Mouse (Mus musculus) ES-E14 (cell line): ENCODE measurements at regions not wholly inside any gene's neighbourhood (a gene's known extent, or its start where the extent isn't known, plus 50 kb on each side); places are given as distances from the start of the nearest gene placed in this dataset.

Experiments
- DNase-seq: peaks from one replicate; pipeline ENCODE4 v3.0.0-alpha.2; 2013; ENCODE audit warnings: low read depth, low spot score
- H3K27ac ChIP-seq: 2 replicates; pipeline ENCODE4 v1.5.1; 2012; ENCODE audit warnings: low read depth, mild to moderate bottlenecking, low read length, moderate library complexity, mixed read lengths; ENCODE audit not compliant: poor library complexity, insufficient read depth, severe bottlenecking
- H3K36me3 ChIP-seq: 2 replicates; pipeline ENCODE4 v1.6.1; 2012; ENCODE audit warnings: mild to moderate bottlenecking, low read length, moderate library complexity, mixed read lengths; ENCODE audit not compliant: control insufficient read depth, poor library complexity, insufficient read depth, severe bottlenecking
- H3K4me1 ChIP-seq, 2 experiments: fragments of 150-350 bp in 1 of 2; sonication (generic) in 1 of 2; 2 replicates each; pipeline ENCODE4 v1.6.1; 2012; ENCODE audit warnings: low read length in 2 of 2, mild to moderate bottlenecking in 1 of 2, mixed read lengths in 1 of 2; ENCODE audit not compliant: control insufficient read depth in 2 of 2, insufficient read depth in 2 of 2, poor library complexity in 1 of 2
- H3K4me3 ChIP-seq, 2 experiments: fragments of 150-350 bp in 1 of 2; sonication (generic) in 1 of 2; 2 replicates each; pipeline ENCODE4 v1.5.1; 2012; ENCODE audit warnings: low read length in 2 of 2, low read depth in 1 of 2, mild to moderate bottlenecking in 1 of 2, mixed read lengths in 1 of 2; ENCODE audit not compliant: insufficient read depth in 1 of 2, poor library complexity in 1 of 2, severe bottlenecking in 1 of 2
- H3K9ac ChIP-seq: 2 replicates; pipeline ENCODE4 v1.6.1; 2012; ENCODE audit warnings: low read depth, mild to moderate bottlenecking, low read length, mixed read lengths; ENCODE audit not compliant: poor library complexity, insufficient read depth, severe bottlenecking
- H3K9me3 ChIP-seq: fragments of 150-350 bp; sonication (generic); 2 replicates; pipeline ENCODE4 v1.6.1; 2012; ENCODE audit warnings: low read depth, mild to moderate bottlenecking, low read length; ENCODE audit not compliant: control insufficient read depth, insufficient read depth
- CHD2 ChIP-seq: IDR thresholded peaks from 2 replicates; pipeline ENCODE4 v1.6.1; 2014; ENCODE audit warnings: mild to moderate bottlenecking, low read depth, low read length, inconsistent platforms
- HCFC1 ChIP-seq: IDR thresholded peaks from 2 replicates; pipeline ENCODE4 v1.6.1; 2012; ENCODE audit warnings: low read length, inconsistent platforms, borderline replicate concordance; ENCODE audit not compliant: insufficient read depth
- MAFK ChIP-seq: IDR thresholded peaks from 2 replicates; pipeline ENCODE4 v1.6.1; 2014; ENCODE audit warnings: mild to moderate bottlenecking, low read depth, low read length, inconsistent platforms; ENCODE audit not compliant: insufficient read depth
- ZC3H11A ChIP-seq: IDR thresholded peaks from 2 replicates; pipeline ENCODE4 v1.6.1; 2012; ENCODE audit warnings: low read depth, mild to moderate bottlenecking, inconsistent platforms, low read length, borderline replicate concordance
- ZNF384 ChIP-seq: IDR thresholded peaks from 2 replicates; pipeline ENCODE4 v1.6.1; 2012; ENCODE audit warnings: low read depth, low read length, inconsistent platforms
- in situ Hi-C, 2 experiments: fragments of 600-800 bp; cut with MboI; formaldehyde crosslinking; loops; one replicate each; pipeline ENCODE4 v1.15.1; 2025; ENCODE audit warnings: low sequenced_read_pairs in 2 of 2, inconsistent platforms in 1 of 2; ENCODE audit not compliant: unreplicated experiment in 2 of 2

GRCm38 (mm10) chr5:73891606-73892005 lies 176.6 kb downstream of the Usp46 start:
- no peak for DNase-seq
- no peaks in the 10 kb centered on the region for H3K9me3 ChIP-seq
- H3K4me1 ChIP-seq: peaks cover 0 to 8% of the 10 kb centered on the region in 2 experiments; a peak in 2 of 4 replicates
- no peak overlapping the region; the same call in 1 of the 2 replicates for H3K27ac ChIP-seq
- no peak overlapping the region for H3K4me3 ChIP-seq
- H3K9ac ChIP-seq: no peak overlapping the region
- in situ Hi-C loops: no loop called here
- no peaks in the 10 kb centered on the region; the same call in 1 of the 2 replicates for H3K36me3 ChIP-seq
- TF ChIP-seq ZNF384 (no peak), CHD2 (no peak), MAFK (no peak), ZC3H11A (no peak), HCFC1 (no peak)

GRCm38 (mm10) chr5:73892440-73893225 lies 175.6 kb downstream of the Usp46 start:
- peak; percentile 87 for DNase-seq
- Histone ChIP-seq H3K9ac (no peak overlapping the region), H3K27ac (peak overlapping the region; percentile 76; the same call in 1 of the 2 replicates), H3K4me3 (no peak overlapping the region), H3K4me1 (peaks cover 0 to 6% of the 10 kb centered on the region in 2 experiments; a peak in 2 of 4 replicates), H3K36me3 (no peaks in the 10 kb centered on the region; the same call in 1 of the 2 replicates), H3K9me3 (no peaks in the 10 kb centered on the region)
- TF ChIP-seq MAFK: no peak
- no peak for TF ChIP-seq CHD2
- TF ChIP-seq HCFC1: no peak
- peak; percentile 93 for TF ChIP-seq ZNF384
- TF ChIP-seq ZC3H11A: no peak
- in situ Hi-C loops: no loop called here

DNA sequence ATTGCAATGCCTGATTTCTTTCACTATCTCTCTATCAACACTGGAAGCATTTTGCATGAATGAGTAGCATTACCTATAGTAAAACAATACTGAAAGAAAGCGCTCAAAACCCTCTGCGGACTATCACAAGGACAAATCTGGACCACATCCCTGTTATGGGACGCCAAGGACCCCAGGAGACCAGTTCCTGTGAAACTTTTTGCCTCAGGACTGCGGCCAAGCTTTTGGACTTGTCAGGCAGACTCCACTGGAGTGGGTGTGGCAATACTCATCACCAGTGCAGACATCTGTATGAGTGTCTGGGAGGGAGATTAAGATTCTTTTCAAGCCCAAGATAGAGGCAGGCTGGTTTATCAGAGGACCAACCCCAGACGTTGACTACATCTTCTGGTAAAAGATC lies 173.0 kb downstream of the Usp46 start:
- H3K4me1 ChIP-seq: peaks cover 0 to 4% of the 10 kb centered on the region in 2 experiments; a peak in 1 of 4 replicates
- no peak overlapping the region for H3K9ac ChIP-seq
- no peak overlapping the region for H3K27ac ChIP-seq
- H3K4me3 ChIP-seq: no peak overlapping the region
- in situ Hi-C loops: no loop called here
- no peaks in the 10 kb centered on the region for H3K9me3 ChIP-seq
- H3K36me3 ChIP-seq: no peaks in the 10 kb centered on the region
- DNase-seq: no peak
- no peak for TF ChIP-seq CHD2
- TF ChIP-seq MAFK: no peak
- TF ChIP-seq HCFC1: no peak
- TF ChIP-seq ZC3H11A: no peak
- TF ChIP-seq ZNF384: no peak

DNA sequence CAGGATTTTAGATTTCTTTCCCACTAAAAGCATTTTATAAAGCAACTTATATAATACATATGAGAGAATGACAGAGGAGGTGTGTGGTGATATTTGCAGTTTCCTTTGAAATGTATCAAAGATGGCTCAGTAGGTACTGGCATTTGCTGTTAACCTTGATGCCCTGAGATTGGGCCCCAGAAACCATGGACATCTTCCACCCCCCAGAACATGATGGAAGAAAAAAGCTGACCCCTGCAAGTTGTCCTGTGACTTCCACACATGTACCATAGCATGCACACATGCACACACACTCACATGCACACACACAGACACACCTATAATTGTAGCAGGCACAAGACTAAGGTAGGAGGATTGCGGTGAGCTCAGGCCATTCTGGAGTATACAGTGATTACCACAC lies 171.4 kb downstream of the Usp46 start:
- in situ Hi-C loops: no loop called here
- Histone ChIP-seq H3K36me3 (no peaks in the 10 kb centered on the region), H3K9ac (no peak overlapping the region), H3K27ac (no peak overlapping the region), H3K4me1 (peaks cover 0 to 2% of the 10 kb centered on the region in 2 experiments; a peak in 1 of 4 replicates), H3K9me3 (no peaks in the 10 kb centered on the region), H3K4me3 (no peak overlapping the region)
- no peak for DNase-seq
- TF ChIP-seq ZC3H11A: no peak
- no peak for TF ChIP-seq HCFC1
- no peak for TF ChIP-seq CHD2
- no peak for TF ChIP-seq MAFK
- no peak for TF ChIP-seq ZNF384
